Mouse (Mus musculus): ENCODE results near the gene Chek2. TPM values are rescaled to one million over a fixed set of nuclear protein-coding genes. Genes with fewer than 3 reads are reported as not detected.

Gene Chek2
- polyA plus RNA-seq, 1 experiment from 2014 or later = 24.7 TPM

- no peaks in the 10 kb centered on the region for H3K4me1 ChIP-seq (ENCODE audit: control insufficient read depth, insufficient read depth, low read length)
- H3K27ac ChIP-seq (replicated peaks; ENCODE audit: low read depth, low read length) = no peak overlapping the region
- no peak overlapping the region for H3K9ac ChIP-seq (replicated peaks; ENCODE audit: low read length)
- ATAC-seq (replicated peaks; ENCODE audit: insufficient number of reproducible peaks, low FRiP score, low TSS enrichment, low read depth) (no peak), DNase-seq (ENCODE audit: low spot score) (peak; percentile 54)
- no peaks in the 10 kb centered on the region for H3K9me3 ChIP-seq (replicated peaks; ENCODE audit: control insufficient read depth, low read length)
- 46% methylated on average over 5 of the region's 5 CpGs for WGBS
- H3K36me3 ChIP-seq (replicated peaks; ENCODE audit: control insufficient read depth, insufficient read depth, low read depth, low read length) = no peaks in the 10 kb centered on the region; the same call in 1 of the 2 replicates
- H3K4me3 ChIP-seq (ENCODE audit: low read depth, low read length) = no peak overlapping the region
- H3K27me3 ChIP-seq (ENCODE audit: control insufficient read depth, insufficient read depth, low read length) = no peaks in the 10 kb centered on the region
- H3K4me2 ChIP-seq (ENCODE audit: low read depth, low read length) = no peak overlapping the region
Measured at GRCm38 (mm10) chr5:110857091-110857490, 17.3 kb downstream of the Chek2 start.

GRCm38 (mm10) chr5:110859013-110859650 lies 19.4 kb downstream of the Chek2 start:
- H3K27ac ChIP-seq (replicated peaks; ENCODE audit: low read depth, low read length) = peak overlapping the region; percentile 48

GRCm38 (mm10) chr5:110860445-110860844 lies 20.7 kb downstream of the Chek2 start:
- Histone ChIP-seq H3K9ac (replicated peaks; ENCODE audit: low read length) (no peak overlapping the region), H3K27me3 (ENCODE audit: control insufficient read depth, insufficient read depth, low read length) (no peaks in the 10 kb centered on the region), H3K4me2 (ENCODE audit: low read depth, low read length) (no peak overlapping the region), H3K9me3 (replicated peaks; ENCODE audit: control insufficient read depth, low read length) (no peaks in the 10 kb centered on the region), H3K4me1 (ENCODE audit: control insufficient read depth, insufficient read depth, low read length) (no peaks in the 10 kb centered on the region), H3K4me3 (ENCODE audit: low read depth, low read length) (no peak overlapping the region), H3K36me3 (replicated peaks; ENCODE audit: control insufficient read depth, insufficient read depth, low read depth, low read length) (no peaks in the 10 kb centered on the region; the same call in 1 of the 2 replicates), H3K27ac (replicated peaks; ENCODE audit: low read depth, low read length) (no peak overlapping the region)
- DNase-seq (ENCODE audit: low spot score) (no peak), ATAC-seq (replicated peaks; ENCODE audit: insufficient number of reproducible peaks, low FRiP score, low TSS enrichment, low read depth) (no peak)
- 91% methylated on average over 5 of the region's 5 CpGs for WGBS

More at GRCm38 (mm10) chr5:110859013-110859650, 19.4 kb downstream of the Chek2 start:
- H3K9me3 ChIP-seq (replicated peaks; ENCODE audit: control insufficient read depth, low read length) = no peaks in the 10 kb centered on the region
- H3K27me3 ChIP-seq (ENCODE audit: control insufficient read depth, insufficient read depth, low read length) = no peaks in the 10 kb centered on the region
- H3K4me1 ChIP-seq (ENCODE audit: control insufficient read depth, insufficient read depth, low read length) = no peaks in the 10 kb centered on the region
- 46% methylated on average over 13 of the region's 13 CpGs for WGBS
- H3K36me3 ChIP-seq (replicated peaks; ENCODE audit: control insufficient read depth, insufficient read depth, low read depth, low read length) = no peaks in the 10 kb centered on the region; the same call in 1 of the 2 replicates
- H3K4me3 ChIP-seq (ENCODE audit: low read depth, low read length) = no peak overlapping the region
- no peak overlapping the region for H3K4me2 ChIP-seq (ENCODE audit: low read depth, low read length)
- DNase-seq (ENCODE audit: low spot score) (peak; percentile 54), ATAC-seq (replicated peaks; ENCODE audit: insufficient number of reproducible peaks, low FRiP score, low TSS enrichment, low read depth) (no peak)
- no peak overlapping the region for H3K9ac ChIP-seq (replicated peaks; ENCODE audit: low read length)

- no peak for ATAC-seq (replicated peaks; ENCODE audit: insufficient number of reproducible peaks, low FRiP score, low TSS enrichment, low read depth)
- Histone ChIP-seq H3K36me3 (replicated peaks; ENCODE audit: control insufficient read depth, insufficient read depth, low read depth, low read length) (no peaks in the 10 kb centered on the region; the same call in none of the 2 replicates), H3K27ac (replicated peaks; ENCODE audit: low read depth, low read length) (no peak overlapping the region), H3K27me3 (ENCODE audit: control insufficient read depth, insufficient read depth, low read length) (no peaks in the 10 kb centered on the region), H3K9me3 (replicated peaks; ENCODE audit: control insufficient read depth, low read length) (no peaks in the 10 kb centered on the region), H3K4me3 (ENCODE audit: low read depth, low read length) (no peak overlapping the region), H3K4me2 (ENCODE audit: low read depth, low read length) (no peak overlapping the region), H3K9ac (replicated peaks; ENCODE audit: low read length) (no peak overlapping the region), H3K4me1 (ENCODE audit: control insufficient read depth, insufficient read depth, low read length) (no peaks in the 10 kb centered on the region)
- no peak for DNase-seq (ENCODE audit: low spot score)
- 88% methylated on average over 4 of the region's 4 CpGs for WGBS
Measured at GRCm38 (mm10) chr5:110868460-110868859, 28.7 kb downstream of the Chek2 start.

- H3K9me3 ChIP-seq (replicated peaks; ENCODE audit: control insufficient read depth, low read length) = no peaks in the 10 kb centered on the region
- WGBS = 66% methylated on average over 8 of the region's 8 CpGs
- no peak overlapping the region for H3K4me3 ChIP-seq (ENCODE audit: low read depth, low read length)
- ATAC-seq (replicated peaks; ENCODE audit: insufficient number of reproducible peaks, low FRiP score, low TSS enrichment, low read depth) (no peak), DNase-seq (ENCODE audit: low spot score) (no peak)
- no peaks in the 10 kb centered on the region for H3K4me1 ChIP-seq (ENCODE audit: control insufficient read depth, insufficient read depth, low read length)
- H3K36me3 ChIP-seq (replicated peaks; ENCODE audit: control insufficient read depth, insufficient read depth, low read depth, low read length) = no peaks in the 10 kb centered on the region; the same call in none of the 2 replicates
- no peaks in the 10 kb centered on the region for H3K27me3 ChIP-seq (ENCODE audit: control insufficient read depth, insufficient read depth, low read length)
- H3K9ac ChIP-seq (replicated peaks; ENCODE audit: low read length) = no peak overlapping the region
- H3K4me2 ChIP-seq (ENCODE audit: low read depth, low read length) = no peak overlapping the region
- no peak overlapping the region for H3K27ac ChIP-seq (replicated peaks; ENCODE audit: low read depth, low read length)
Measured at GRCm38 (mm10) chr5:110869242-110869669, 29.5 kb downstream of the Chek2 start.

GRCm38 (mm10) chr5:110873160-110873559 lies 33.4 kb downstream of the Chek2 start:
- Histone ChIP-seq H3K36me3 (replicated peaks; ENCODE audit: control insufficient read depth, insufficient read depth, low read depth, low read length) (no peaks in the 10 kb centered on the region; the same call in none of the 2 replicates), H3K4me3 (ENCODE audit: low read depth, low read length) (no peak overlapping the region), H3K4me2 (ENCODE audit: low read depth, low read length) (no peak overlapping the region), H3K9ac (replicated peaks; ENCODE audit: low read length) (no peak overlapping the region), H3K27me3 (ENCODE audit: control insufficient read depth, insufficient read depth, low read length) (no peaks in the 10 kb centered on the region), H3K4me1 (ENCODE audit: control insufficient read depth, insufficient read depth, low read length) (no peaks in the 10 kb centered on the region), H3K27ac (replicated peaks; ENCODE audit: low read depth, low read length) (no peak overlapping the region), H3K9me3 (replicated peaks; ENCODE audit: control insufficient read depth, low read length) (no peaks in the 10 kb centered on the region)
- no peak for DNase-seq (ENCODE audit: low spot score)
- 91% methylated on average over 6 of the region's 6 CpGs for WGBS
- no peak for ATAC-seq (replicated peaks; ENCODE audit: insufficient number of reproducible peaks, low FRiP score, low TSS enrichment, low read depth)

- Histone ChIP-seq H3K36me3 (replicated peaks; ENCODE audit: control insufficient read depth, insufficient read depth, low read depth, low read length) (no peaks in the 10 kb centered on the region; the same call in none of the 2 replicates), H3K4me2 (ENCODE audit: low read depth, low read length) (no peak overlapping the region), H3K9me3 (replicated peaks; ENCODE audit: control insufficient read depth, low read length) (no peaks in the 10 kb centered on the region), H3K27ac (replicated peaks; ENCODE audit: low read depth, low read length) (no peak overlapping the region; the same call in 1 of the 2 replicates), H3K4me1 (ENCODE audit: control insufficient read depth, insufficient read depth, low read length) (no peaks in the 10 kb centered on the region), H3K9ac (replicated peaks; ENCODE audit: low read length) (no peak overlapping the region), H3K27me3 (ENCODE audit: control insufficient read depth, insufficient read depth, low read length) (no peaks in the 10 kb centered on the region), H3K4me3 (ENCODE audit: low read depth, low read length) (no peak overlapping the region)
- ATAC-seq (replicated peaks; ENCODE audit: insufficient number of reproducible peaks, low FRiP score, low TSS enrichment, low read depth) (peak; percentile 80), DNase-seq (ENCODE audit: low spot score) (peak; percentile 83)
Measured at GRCm38 (mm10) chr5:110874711-110875110, 34.9 kb downstream of the Chek2 start.

- WGBS = 73% methylated on average over 1 of the region's 1 CpGs
- Histone ChIP-seq H3K4me1 (ENCODE audit: control insufficient read depth, insufficient read depth, low read length) (no peaks in the 10 kb centered on the region), H3K4me3 (ENCODE audit: low read depth, low read length) (no peak overlapping the region), H3K36me3 (replicated peaks; ENCODE audit: control insufficient read depth, insufficient read depth, low read depth, low read length) (no peaks in the 10 kb centered on the region; the same call in none of the 2 replicates), H3K4me2 (ENCODE audit: low read depth, low read length) (no peak overlapping the region; the same call in 1 of the 2 replicates), H3K9ac (replicated peaks; ENCODE audit: low read length) (no peak overlapping the region), H3K27ac (replicated peaks; ENCODE audit: low read depth, low read length) (peak overlapping the region; percentile 59), H3K27me3 (ENCODE audit: control insufficient read depth, insufficient read depth, low read length) (no peaks in the 10 kb centered on the region), H3K9me3 (replicated peaks; ENCODE audit: control insufficient read depth, low read length) (no peaks in the 10 kb centered on the region)
- no peak for DNase-seq (ENCODE audit: low spot score)
- ATAC-seq (replicated peaks; ENCODE audit: insufficient number of reproducible peaks, low FRiP score, low TSS enrichment, low read depth) = 0 out of 2 replicates have a peak, but pooled peaks have one; percentile 25
Measured at GRCm38 (mm10) chr5:110875286-110875685, 35.5 kb downstream of the Chek2 start.

All from embryonic facial prominence, embryonic 11.5 days (tissue).